Mouse (Mus musculus): Measurements from ENCODE around the gene Rpf1. TPM values are rescaled to one million over a fixed set of nuclear protein-coding genes. Genes with fewer than 3 reads are reported as not detected.

The Rpf1 gene
- total and polyA plus RNA-seq, 3 experiments: 72.3 to 369 (median 73.6) TPM

GRCm38 (mm10) chr3:146564268-146565064 lies 43.2 kb upstream of the Rpf1 start:
- H3K27ac ChIP-seq (ENCODE audit: control insufficient read depth, low read depth, low read length): no peak overlapping the region
- peak; percentile 91 for TF ChIP-seq RAD21 (IDR thresholded peaks at IDR 0.05; ENCODE audit: low read depth, low read length)
- peak; percentile 57 to 92 (median 78) for TF ChIP-seq CTCF (IDR thresholded peaks at IDR 0.05 in 2 of 3, conservative IDR thresholded peaks at IDR 0.05 in 1 of 3; ENCODE audit: control insufficient read depth in 1 of 3, insufficient read depth in 1 of 3, low read depth in 2 of 3, low read length in 3 of 3, poor library complexity in 1 of 3, severe bottlenecking in 1 of 3)
- peak; percentile 88 for TF ChIP-seq ZNF384 (IDR thresholded peaks at IDR 0.05; ENCODE audit: low read depth, low read length)
- no peak for TF ChIP-seq MAZ (IDR thresholded peaks at IDR 0.05; ENCODE audit: low read depth, low read length)
- peak; percentile 98 for TF ChIP-seq SMC3 (IDR thresholded peaks at IDR 0.05; ENCODE audit: low read depth, low read length)
- TF ChIP-seq MAFK (IDR thresholded peaks at IDR 0.05; ENCODE audit: borderline replicate concordance, low read depth, low read length): no peak
- no peak for TF ChIP-seq POLR2AphosphoS5 (IDR thresholded peaks at IDR 0.05; ENCODE audit: borderline replicate concordance, low read depth, low read length)
- no peak for TF ChIP-seq TBP (IDR thresholded peaks at IDR 0.05; ENCODE audit: low read depth, low read length)
- TF ChIP-seq ZC3H11A (IDR thresholded peaks at IDR 0.05; ENCODE audit: low read depth, low read length): peak; percentile 95
- H3K4me1 ChIP-seq (ENCODE audit: control insufficient read depth in 1 of 2, insufficient read depth in 2 of 2, low read length in 2 of 2): no peaks in the 10 kb centered on the region
- no peak overlapping the region for H3K9ac ChIP-seq (ENCODE audit: control insufficient read depth, low read depth, low read length, poor library complexity, severe bottlenecking)
- DNase-seq (ENCODE audit: low read depth, low spot score): peak; percentile 80
- H3K36me3 ChIP-seq (ENCODE audit: control insufficient read depth in 1 of 2, insufficient read depth in 2 of 2, low read length in 2 of 2): no peaks in the 10 kb centered on the region
- no peaks in the 10 kb centered on the region for H3K79me2 ChIP-seq (ENCODE audit: control insufficient read depth, insufficient read depth, low read length, poor library complexity)
- H3K9me3 ChIP-seq (replicated peaks; ENCODE audit: insufficient read depth, low read length): no peaks in the 10 kb centered on the region
- H3K4me3 ChIP-seq (ENCODE audit: control insufficient read depth in 1 of 2, insufficient read depth in 1 of 2, low read depth in 2 of 2, low read length in 2 of 2): no peak overlapping the region
- peaks cover 0 to 4% of the 10 kb centered on the region in 2 experiments; a peak in 1 of 4 replicates for H3K27me3 ChIP-seq (ENCODE audit: control insufficient read depth in 1 of 2, insufficient read depth in 2 of 2, low read length in 2 of 2)

DNA sequence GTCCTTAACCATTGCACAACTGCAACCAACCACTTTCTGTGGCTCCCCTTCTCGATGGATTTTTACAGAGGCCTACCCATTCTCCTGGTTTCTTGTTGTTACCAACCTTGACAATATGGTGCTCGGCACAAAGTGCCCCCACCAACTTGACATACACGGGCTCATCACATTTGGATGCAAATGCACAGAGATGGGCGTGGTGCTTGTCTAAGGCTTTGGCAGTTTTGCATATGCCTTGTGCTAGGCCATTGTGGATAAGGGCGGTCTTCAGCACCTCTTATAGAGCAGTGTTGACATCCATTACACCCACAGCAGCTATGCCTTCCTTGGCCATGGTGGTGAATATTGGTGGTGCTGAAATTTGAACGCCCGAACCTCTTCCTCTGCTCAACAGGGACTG lies 41.7 kb upstream of the Rpf1 start:
- Histone ChIP-seq H3K9ac (ENCODE audit: control insufficient read depth, low read depth, low read length, poor library complexity, severe bottlenecking) (no peak overlapping the region), H3K9me3 (replicated peaks; ENCODE audit: insufficient read depth, low read length) (no peaks in the 10 kb centered on the region), H3K36me3 (ENCODE audit: control insufficient read depth in 1 of 2, insufficient read depth in 2 of 2, low read length in 2 of 2) (no peaks in the 10 kb centered on the region), H3K4me3 (ENCODE audit: control insufficient read depth in 1 of 2, insufficient read depth in 1 of 2, low read depth in 2 of 2, low read length in 2 of 2) (no peak overlapping the region), H3K27me3 (ENCODE audit: control insufficient read depth in 1 of 2, insufficient read depth in 2 of 2, low read length in 2 of 2) (peaks cover 0 to 4% of the 10 kb centered on the region in 2 experiments; a peak in 1 of 4 replicates), H3K27ac (ENCODE audit: control insufficient read depth, low read depth, low read length) (no peak overlapping the region), H3K4me1 (ENCODE audit: control insufficient read depth in 1 of 2, insufficient read depth in 2 of 2, low read length in 2 of 2) (no peaks in the 10 kb centered on the region), H3K79me2 (ENCODE audit: control insufficient read depth, insufficient read depth, low read length, poor library complexity) (no peaks in the 10 kb centered on the region)
- TF ChIP-seq KAT2A (conservative IDR thresholded peaks at IDR 0.05; ENCODE audit: low read depth, low read length) (no peak), MAZ (IDR thresholded peaks at IDR 0.05; ENCODE audit: low read depth, low read length) (no peak), E2F4 (IDR thresholded peaks at IDR 0.05; ENCODE audit: borderline replicate concordance, low read depth, low read length) (no peak), UBTF (IDR thresholded peaks at IDR 0.05; ENCODE audit: borderline replicate concordance, insufficient read depth, low read depth, low read length) (no peak), NELFE (IDR thresholded peaks at IDR 0.05; ENCODE audit: low read depth, low read length) (no peak), TBP (IDR thresholded peaks at IDR 0.05; ENCODE audit: low read depth, low read length) (no peak), POLR2AphosphoS2 (IDR thresholded peaks at IDR 0.05; ENCODE audit: low read length) (no peak), JUND (IDR thresholded peaks at IDR 0.05; ENCODE audit: low read depth, low read length) (no peak), CHD1 (IDR thresholded peaks at IDR 0.05; ENCODE audit: low read depth, low read length) (no peak), ZKSCAN1 (IDR thresholded peaks at IDR 0.05; ENCODE audit: low read depth, low read length) (no peak), RAD21 (IDR thresholded peaks at IDR 0.05; ENCODE audit: low read depth, low read length) (no peak), USF2 (IDR thresholded peaks at IDR 0.05; ENCODE audit: borderline replicate concordance in 1 of 2, insufficient read depth in 1 of 2, low read depth in 1 of 2, low read length in 2 of 2) (no peak), ETS1 (IDR thresholded peaks at IDR 0.05; ENCODE audit: low read depth, low read length) (no peak)
- no peak for DNase-seq (ENCODE audit: low read depth, low spot score)

Measured in MEL (cell line).